Mouse (Mus musculus) kidney, postnatal 14 days (tissue): ENCODE results near the gene Rnaseh2c.

Source experiments
- DNase-seq: peaks from one replicate; pipeline ENCODE4 v3.0.0; 2022; ENCODE audit warnings: mixed read lengths

Gene Rnaseh2c

GRCm38 (mm10) chr19:5636571-5637041 is 34.9 kb downstream of the Rnaseh2c start:
- peak; percentile 52 for DNase-seq

DNA sequence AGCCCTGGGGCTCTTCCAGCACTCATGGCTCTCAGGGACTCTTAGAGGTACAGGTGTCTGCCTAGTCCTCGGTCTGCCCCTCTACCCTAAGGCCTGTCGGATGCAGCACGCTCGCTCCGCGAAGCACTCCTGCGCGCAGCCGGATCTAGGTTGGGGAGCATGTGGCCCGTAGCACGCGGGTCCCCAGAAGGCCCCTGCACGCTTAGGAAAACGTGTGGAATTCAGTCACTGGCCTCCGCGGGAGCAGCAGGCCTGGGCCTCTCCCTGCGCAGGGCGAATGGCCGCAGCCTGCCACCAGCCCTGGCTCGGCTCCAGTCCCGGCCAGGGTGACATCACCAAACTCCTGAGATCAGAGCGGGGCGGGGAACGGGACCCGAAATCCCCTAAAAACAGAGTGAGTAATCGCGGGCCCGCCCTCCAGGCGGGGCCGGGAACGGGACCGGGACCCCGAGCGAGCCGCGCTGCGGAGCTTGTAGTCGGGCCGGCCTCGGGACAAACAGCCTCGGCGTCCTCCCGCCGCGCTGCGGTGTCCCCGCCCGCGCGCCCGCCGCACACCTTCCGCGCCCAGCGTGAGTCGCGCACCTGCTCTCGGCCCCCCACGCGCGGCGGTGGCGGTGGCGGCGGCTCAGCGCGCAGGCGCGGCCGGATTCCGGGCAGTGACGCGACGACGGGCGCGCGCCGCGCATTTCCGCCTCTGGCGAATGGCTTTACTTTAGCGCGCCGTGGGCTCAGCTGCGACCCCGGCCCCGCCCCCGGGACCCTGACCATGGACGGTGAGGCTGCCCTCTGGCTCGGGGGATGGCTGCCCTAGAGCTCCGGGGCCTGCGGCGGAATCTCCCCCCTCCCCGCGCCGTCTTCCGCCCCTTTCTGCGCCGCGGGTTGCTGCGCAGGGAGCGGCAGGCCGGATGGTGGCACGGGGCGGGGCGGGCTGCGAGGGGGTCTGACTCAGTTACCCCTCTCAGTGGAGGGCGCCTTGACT is 35.7 kb downstream of the Rnaseh2c start, which contains the start of gene Rela:
Gene Rela, plus strand, starts transcription at position 415 of the 979 bp plus-strand sequence.
- DNase-seq: peak; percentile 94

GRCm38 (mm10) chr19:5638416-5639005 is 36.8 kb downstream of the Rnaseh2c start:
- DNase-seq: no peak

- no peak for DNase-seq
These were observed 38.7 kb downstream of the Rnaseh2c start for GRCm38 (mm10) chr19:5640339-5640738.

DNA sequence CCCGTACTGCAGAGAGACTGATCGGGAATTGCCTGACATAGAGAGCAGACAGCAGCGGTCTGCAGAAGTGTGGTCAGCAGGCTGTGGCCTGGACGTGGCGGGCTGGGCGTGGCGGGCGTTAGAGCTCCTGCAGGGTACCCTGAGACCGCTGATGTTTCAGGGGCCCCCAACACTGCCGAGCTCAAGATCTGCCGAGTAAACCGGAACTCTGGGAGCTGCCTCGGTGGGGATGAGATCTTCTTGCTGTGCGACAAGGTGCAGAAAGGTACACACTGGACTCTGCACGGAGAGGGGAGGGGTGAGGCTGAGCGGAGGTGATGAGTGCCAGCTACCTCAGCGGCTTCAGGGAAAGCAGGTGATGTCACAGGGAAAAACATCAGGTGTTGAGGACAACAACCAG is 39.3 kb downstream of the Rnaseh2c start:
- DNase-seq: no peak

DNA sequence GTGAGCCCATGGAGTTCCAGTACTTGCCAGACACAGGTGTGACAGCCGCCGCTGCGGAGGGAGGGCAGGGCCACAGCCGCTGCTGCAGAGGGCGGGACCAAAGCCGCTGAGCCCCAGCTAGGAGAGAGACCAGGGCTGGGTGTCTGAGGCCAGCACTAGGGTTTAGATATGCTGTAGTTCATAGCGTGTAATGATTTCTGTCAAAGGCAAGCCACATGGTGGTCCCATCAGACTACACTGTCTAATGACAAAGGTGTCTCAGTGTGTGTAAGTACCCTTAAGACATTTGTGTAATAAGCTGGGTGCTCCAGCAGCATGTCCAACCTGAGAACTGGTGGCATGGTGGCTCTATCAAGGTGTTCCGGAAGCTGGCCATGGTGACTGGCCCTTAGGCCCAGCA is 40.0 kb downstream of the Rnaseh2c start:
- no peak for DNase-seq

- no peak for DNase-seq
These were observed 43.6 kb downstream of the Rnaseh2c start for GRCm38 (mm10) chr19:5645280-5645679.

DNA sequence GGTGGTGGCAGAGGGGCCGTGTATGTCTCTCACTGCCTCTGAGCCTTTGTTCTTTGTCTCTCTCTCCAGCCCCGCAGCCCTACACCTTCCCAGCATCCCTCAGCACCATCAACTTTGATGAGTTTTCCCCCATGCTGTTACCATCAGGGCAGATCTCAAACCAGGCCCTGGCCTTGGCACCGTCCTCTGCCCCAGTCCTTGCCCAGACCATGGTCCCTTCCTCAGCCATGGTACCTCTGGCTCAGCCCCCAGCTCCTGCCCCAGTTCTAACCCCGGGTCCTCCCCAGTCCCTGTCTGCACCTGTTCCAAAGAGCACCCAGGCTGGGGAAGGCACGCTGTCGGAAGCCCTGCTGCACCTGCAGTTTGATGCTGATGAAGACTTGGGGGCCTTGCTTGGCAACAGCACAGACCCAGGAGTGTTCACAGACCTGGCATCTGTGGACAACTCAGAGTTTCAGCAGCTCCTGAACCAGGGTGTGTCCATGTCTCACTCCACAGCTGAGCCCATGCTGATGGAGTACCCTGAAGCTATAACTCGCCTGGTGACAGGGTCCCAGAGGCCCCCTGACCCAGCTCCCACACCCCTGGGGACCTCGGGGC is 45.2 kb downstream of the Rnaseh2c start:
- DNase-seq: no peak

DNA sequence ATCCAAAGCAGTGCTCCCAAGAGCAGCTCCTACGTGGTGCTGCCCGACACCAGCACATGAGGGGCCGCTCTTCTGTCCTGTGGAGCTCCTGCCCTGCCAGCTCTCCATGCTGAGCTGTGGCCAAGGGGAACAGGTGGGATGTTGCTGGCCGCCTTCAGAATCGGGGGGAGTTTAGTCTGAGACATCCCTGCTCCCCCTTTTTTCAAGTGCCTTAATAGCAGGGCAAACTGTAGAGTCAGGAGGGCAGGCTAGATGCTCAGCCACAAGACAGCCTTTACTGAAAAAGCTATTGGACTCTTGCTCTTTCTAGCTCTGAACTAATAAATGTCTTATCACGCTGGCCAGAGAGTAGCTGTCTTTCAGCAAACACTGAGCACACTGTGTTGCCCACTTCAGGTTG is 46.1 kb downstream of the Rnaseh2c start:
- DNase-seq: no peak

- DNase-seq: peak; percentile 89
These were observed 47.0 kb downstream of the Rnaseh2c start for GRCm38 (mm10) chr19:5648401-5649297.

GRCm38 (mm10) chr19:5649298-5649741 is 47.6 kb downstream of the Rnaseh2c start:
- DNase-seq: peak; percentile 64

DNA sequence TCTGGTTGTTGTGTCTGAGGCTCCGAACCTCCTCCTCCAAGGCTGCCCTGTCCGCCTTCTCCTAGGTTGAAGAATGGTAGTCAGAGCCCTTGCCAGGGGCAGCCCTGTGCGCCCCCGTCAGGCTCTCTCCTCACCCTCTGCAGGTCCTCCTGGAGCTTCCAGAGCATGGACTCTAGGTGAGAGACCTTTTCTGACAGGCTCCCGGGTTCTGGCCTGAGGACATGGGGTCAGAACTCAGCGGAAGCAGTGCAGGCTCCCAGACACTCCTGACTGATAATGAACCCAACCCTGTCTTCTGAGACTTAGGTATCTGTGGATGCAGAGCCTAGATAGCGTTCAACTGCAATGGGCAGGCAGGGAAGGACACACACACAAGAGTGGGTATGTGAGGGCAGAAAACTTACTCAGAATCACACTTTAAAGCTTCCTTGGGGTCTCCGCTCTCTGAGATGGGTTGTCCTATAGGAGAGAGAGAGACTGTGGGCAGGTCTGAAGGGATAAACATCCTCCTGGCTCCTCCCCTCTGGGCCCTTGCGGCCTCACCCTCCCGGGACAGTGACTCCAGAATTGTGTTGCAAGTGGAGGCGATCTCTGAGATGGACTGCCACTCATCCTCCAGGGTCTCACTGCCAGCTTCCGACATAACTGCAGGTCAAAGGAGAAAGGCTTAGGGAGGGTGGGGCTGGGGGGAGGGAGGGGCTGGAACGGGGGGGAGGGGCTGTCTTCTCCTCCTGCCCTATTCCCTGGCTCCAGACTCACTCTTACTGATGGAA is 50.0 kb downstream of the Rnaseh2c start:
- no peak for DNase-seq

- DNase-seq: no peak
These were observed 50.9 kb downstream of the Rnaseh2c start for GRCm38 (mm10) chr19:5652570-5652969.

GRCm38 (mm10) chr19:5653969-5654719 is 52.5 kb downstream of the Rnaseh2c start:
- DNase-seq: no peak

- DNase-seq: no peak
These were observed 53.1 kb downstream of the Rnaseh2c start for GRCm38 (mm10) chr19:5654720-5655298.
